10 mouse cellular contexts compared by ENCODE assay signal in genomic region chr5:32930761-32931160, GRCm38 (mm10).
A peak's percentile ranks its signal among the peaks of the same experiment; 100 is the strongest.
DNase-seq lines count a peak whose midpoint lies in the region; ATAC-seq and TF ChIP-seq lines count a peak whose summit lies in the region.
"Had no signal": no experiment of that assay in that cellular context is flagged by ENCODE, and none has a peak within 500 bp of the region (broad histone marks: within the 10 kb centered on the region; RNA-seq: fewer than 3 reads in every experiment).

No protein-coding gene starts in this region.

- H3K79me2 ChIP-seq in MEL (ENCODE audit: control insufficient read depth, insufficient read depth, low read length, poor library complexity) = no peaks in the 10 kb centered on the region

- TF ChIP-seq CTCF in MEL (IDR thresholded peaks at IDR 0.05 in 2 of 3, conservative IDR thresholded peaks at IDR 0.05 in 1 of 3; ENCODE audit: control insufficient read depth in 1 of 3, insufficient read depth in 1 of 3, low read depth in 2 of 3, low read length in 3 of 3, poor library complexity in 1 of 3, severe bottlenecking in 1 of 3) = no peak

- no peak overlapping the region for H3K4me3 ChIP-seq in MEL (ENCODE audit: control insufficient read depth in 1 of 2, insufficient read depth in 1 of 2, low read depth in 2 of 2, low read length in 2 of 2)
- no peak overlapping the region for H3K4me3 ChIP-seq in intestine, embryonic 16.5 days (ENCODE audit: low read length)
- H3K4me3 ChIP-seq in midbrain, embryonic 10.5 days = no peak overlapping the region
- H3K4me3 ChIP-seq: heart, embryonic 12.5 days had no signal

- no peak overlapping the region for H3K9ac ChIP-seq in MEL (ENCODE audit: control insufficient read depth, low read depth, low read length, poor library complexity, severe bottlenecking)
- no peak overlapping the region for H3K9ac ChIP-seq in intestine, embryonic 16.5 days (ENCODE audit: low read depth, low read length)
- H3K9ac ChIP-seq: heart, embryonic 12.5 days had no signal

- peak; percentile 39 to 94; a peak in 3 of 4 replicates for TF ChIP-seq EP300 in MEL (IDR thresholded peaks at IDR 0.05; ENCODE audit: low read depth in 1 of 2, low read length in 2 of 2)

- peak; percentile 39 for DNase-seq in layer of hippocampus, adult 11-12 months (ENCODE audit: low spot score)
- no peak for DNase-seq in layer of hippocampus, postnatal 14 days (ENCODE audit: low spot score in 2 of 2)
- peak; percentile 26 to 28 for DNase-seq in B cell, adult 2 months
- DNase-seq in MEL (ENCODE audit: low read depth, low spot score) = peak; percentile 89
- DNase-seq in midbrain, embryonic 10.5 days (ENCODE audit: low spot score) = no peak
- no peak for DNase-seq in kidney, postnatal 36 days
- DNase-seq: thymus, postnatal 4 days had no signal

- no peak for TF ChIP-seq RAD21 in MEL (IDR thresholded peaks at IDR 0.05; ENCODE audit: low read depth, low read length)

- H3K27me3 ChIP-seq in MEL (ENCODE audit: control insufficient read depth in 1 of 2, insufficient read depth in 2 of 2, low read length in 2 of 2) = no peaks in the 10 kb centered on the region
- H3K27me3 ChIP-seq in intestine, embryonic 16.5 days (replicated peaks; ENCODE audit: control insufficient read depth, insufficient read depth, low read length) = no peaks in the 10 kb centered on the region
- H3K27me3 ChIP-seq in midbrain, embryonic 10.5 days (ENCODE audit: low read depth, poor library complexity, severe bottlenecking) = no peaks in the 10 kb centered on the region
- H3K27me3 ChIP-seq: heart, embryonic 12.5 days had no signal

- no peaks in the 10 kb centered on the region for H3K9me3 ChIP-seq in MEL (replicated peaks; ENCODE audit: insufficient read depth, low read length)
- no peaks in the 10 kb centered on the region for H3K9me3 ChIP-seq in intestine, embryonic 16.5 days (ENCODE audit: control insufficient read depth, low read length)
- no peaks in the 10 kb centered on the region for H3K9me3 ChIP-seq in midbrain, embryonic 10.5 days (replicated peaks)
- H3K9me3 ChIP-seq: heart, embryonic 12.5 days had no signal

- 65% methylated on average over 2 of the region's 2 CpGs for WGBS in intestine, embryonic 16.5 days
- 81% methylated on average over 2 of the region's 2 CpGs for WGBS in midbrain, embryonic 10.5 days

- TF ChIP-seq POLR2A in MEL (IDR thresholded peaks at IDR 0.05; ENCODE audit: control insufficient read depth in 1 of 2, insufficient read depth in 1 of 2, low read depth in 1 of 2, low read length in 2 of 2, poor library complexity in 1 of 2) = no peak

- peaks cover 0 to 5% of the 10 kb centered on the region in 2 experiments; a peak in 2 of 4 replicates for H3K4me1 ChIP-seq in MEL (ENCODE audit: control insufficient read depth in 1 of 2, insufficient read depth in 2 of 2, low read length in 2 of 2)
- no peaks in the 10 kb centered on the region for H3K4me1 ChIP-seq in intestine, embryonic 16.5 days (ENCODE audit: control insufficient read depth, insufficient read depth, low read length)
- H3K4me1 ChIP-seq in midbrain, embryonic 10.5 days = no peaks in the 10 kb centered on the region

- peaks cover 2 to 7% of the 10 kb centered on the region in 2 experiments; a peak in 3 of 4 replicates for H3K36me3 ChIP-seq in MEL (ENCODE audit: control insufficient read depth in 1 of 2, insufficient read depth in 2 of 2, low read length in 2 of 2)
- peaks cover 10% of the 10 kb centered on the region for H3K36me3 ChIP-seq in intestine, embryonic 16.5 days (ENCODE audit: control insufficient read depth, insufficient read depth, low read length)
- H3K36me3 ChIP-seq in midbrain, embryonic 10.5 days = peaks cover 84% of the 10 kb centered on the region

- H3K27ac ChIP-seq in MEL (ENCODE audit: control insufficient read depth, low read depth, low read length) = no peak overlapping the region; the same call in 1 of the 2 replicates
- H3K27ac ChIP-seq in intestine, embryonic 16.5 days (ENCODE audit: low read length) = no peak overlapping the region
- no peak overlapping the region for H3K27ac ChIP-seq in midbrain, embryonic 10.5 days (replicated peaks)

- ATAC-seq in granulocyte monocyte progenitor cell, adult 5-6 weeks (replicated peaks; ENCODE audit: poor library complexity, severe bottlenecking) = 0 out of 2 replicates have a peak, but pooled peaks have one; percentile 27
- ATAC-seq in intestine, embryonic 16.5 days = no peak

- H3K4me2 ChIP-seq in intestine, embryonic 16.5 days (ENCODE audit: low read depth, low read length) = no peak overlapping the region
- H3K4me2 ChIP-seq: heart, embryonic 12.5 days had no signal

TF ChIP-seq in MEL, 35 proteins besides CTCF, POLR2A, EP300 and RAD21:
- peak; percentile 99 for TF ChIP-seq JUND (IDR thresholded peaks at IDR 0.05; ENCODE audit: low read depth, low read length)
- TF ChIP-seq TBP (IDR thresholded peaks at IDR 0.05; ENCODE audit: low read depth, low read length) = 0 out of 2 replicates have a peak, but pooled peaks have one; percentile 58
- TF ChIP-seq ZNF384 (IDR thresholded peaks at IDR 0.05; ENCODE audit: low read depth, low read length) = no peak
- no peak for TF ChIP-seq SIN3A (IDR thresholded peaks at IDR 0.05; ENCODE audit: low read length)
- no peak for TF ChIP-seq TAL1 (IDR thresholded peaks at IDR 0.05; ENCODE audit: low read length)
- no peak for TF ChIP-seq ELF1 (IDR thresholded peaks at IDR 0.05; ENCODE audit: low read depth, low read length)
- peak; percentile 81; the same call in 1 of the 2 replicates for TF ChIP-seq ETS1 (IDR thresholded peaks at IDR 0.05; ENCODE audit: low read depth, low read length)
- no peak for TF ChIP-seq GABPA (IDR thresholded peaks at IDR 0.05; ENCODE audit: low read depth, low read length)
- no peak for TF ChIP-seq POLR2AphosphoS2 (IDR thresholded peaks at IDR 0.05; ENCODE audit: low read length)

Comparison
In these comparisons a context has a peak if more than half of its experiments do, and no peak if none do; other contexts are left out.
1. DNase-seq: peak in layer of hippocampus, adult 11-12 months (single experiment), B cell, adult 2 months (2 of 2) and MEL (single experiment); none in layer of hippocampus, postnatal 14 days (0 of 2), midbrain, embryonic 10.5 days (single experiment) and kidney, postnatal 36 days (0 of 2).